Mouse (Mus musculus): ENCODE data around the gene Pik3ip1. TPM values are rescaled to one million over a fixed set of nuclear protein-coding genes. Genes with fewer than 3 reads are reported as not detected.

Pik3ip1 gene
- 10 to 100 TPM; 10.8 to 13.8 TPM for total RNA-seq (2023)

GRCm38 (mm10) chr11:3329891-3330451 lies at the start of gene Pik3ip1:
TSS of gene Pik3ip1 (plus strand) at chr11:3330401.

GRCm38 (mm10) chr11:3288521-3289301 lies 41.5 kb upstream of the Pik3ip1 start, which contains the start of gene Patz1:
TSS of gene Patz1 (plus strand) at chr11:3288874.

Other genes with a start within 250 kb of the Pik3ip1 start
- gene Sfi1, start 136.9 kb upstream of the Pik3ip1 start, total RNA-seq (2023): 100 to 1,000 TPM; 113 to 132 TPM
- gene Eif4enif1, start 128.0 kb upstream of the Pik3ip1 start, total RNA-seq (2023): 10 to 100 TPM; 58.8 to 64.2 TPM
- gene Drg1, start 64.0 kb upstream of the Pik3ip1 start, total RNA-seq (2023): 10 to 100 TPM; 50.8 to 53.5 TPM
- gene Patz1, start 41.5 kb upstream of the Pik3ip1 start, total RNA-seq (2023): 10 to 100 TPM; 36.5 to 37.7 TPM
- 10 to 100 TPM; 26.1 to 28.3 TPM for gene Limk2, start 78.8 kb downstream of the Pik3ip1 start, total RNA-seq (2023)
- 10 to 100 TPM; 14.9 to 16.0 TPM for gene Rnf185, start 122.0 kb downstream of the Pik3ip1 start, total RNA-seq (2023)
- not detected for gene Pla2g3, start 157.9 kb downstream of the Pik3ip1 start, total RNA-seq (2023)
- gene Inpp5j, start 174.4 kb downstream of the Pik3ip1 start, total RNA-seq (2023): 1 to 10 TPM; 1.1 to 1.8 TPM
- 10 to 100 TPM; 10.2 to 11.6 TPM for gene Selenom, start 184.3 kb downstream of the Pik3ip1 start, total RNA-seq (2023)
- gene Smtn, start 210.2 kb downstream of the Pik3ip1 start, total RNA-seq (2023): 1 to 10 TPM; 6.8 to 6.9 TPM

Data from monocyte, adult 59 days (primary cell).